Mouse (Mus musculus) kidney, postnatal 0 days (tissue): ENCODE data around the gene Ano9. TPM values are rescaled to one million over a fixed set of nuclear protein-coding genes. Genes with fewer than 3 reads are reported as not detected.

Experiments used
- ATAC-seq: fragments of 200-750 bp; cut with Nextera tagmentation; replicated peaks from 2 replicates; pipeline ENCODE4 v1.8.0; 2017; ENCODE audit warnings: low read depth, moderate number of reproducible peaks, moderate TSS enrichment, moderate library complexity; ENCODE audit not compliant: low FRiP score
- DNase-seq: peaks from one replicate; pipeline ENCODE4 v3.0.0-alpha.2; 2016; ENCODE audit warnings: low spot score
- H3K27ac ChIP-seq: fragments of 300-500 bp; sonication (generic); 2 replicates; pipeline ENCODE4 v1.5.1; 2014; ENCODE audit warnings: mild to moderate bottlenecking
- H3K27me3 ChIP-seq: fragments of 300-500 bp; sonication (generic); 2 replicates; pipeline ENCODE4 v1.6.1; 2014; ENCODE audit warnings: low read length, mixed read lengths; ENCODE audit not compliant: insufficient read depth
- H3K36me3 ChIP-seq: fragments of 300-500 bp; sonication (generic); 2 replicates; pipeline ENCODE4 v1.6.1; 2014; ENCODE audit warnings: low read length, mixed read lengths; ENCODE audit not compliant: insufficient read depth
- H3K4me1 ChIP-seq: fragments of 300-500 bp; sonication (generic); replicated peaks from 2 replicates; pipeline ENCODE4 v1.6.1; 2014; ENCODE audit warnings: antibody characterized with exemption, low read length, mixed read lengths; ENCODE audit not compliant: insufficient read depth
- H3K4me2 ChIP-seq: fragments of 300-500 bp; sonication (generic); 2 replicates; pipeline ENCODE4 v1.6.1; 2014; ENCODE audit warnings: mild to moderate bottlenecking, low read length, moderate library complexity, mixed read lengths
- H3K4me3 ChIP-seq: fragments of 300-500 bp; sonication (generic); replicated peaks from 2 replicates; pipeline ENCODE4 v1.5.1; 2014; ENCODE audit warnings: low read depth, low read length
- H3K9ac ChIP-seq: fragments of 300-500 bp; sonication (generic); 2 replicates; pipeline ENCODE4 v1.6.1; 2014; ENCODE audit warnings: low read depth, low read length
- H3K9me3 ChIP-seq: fragments of 300-500 bp; sonication (generic); replicated peaks from 2 replicates; pipeline ENCODE4 v1.6.1; 2016; ENCODE audit warnings: low read length, inconsistent platforms, mixed read lengths
- CTCF ChIP-seq: IDR thresholded peaks from 2 replicates; pipeline ENCODE4 v1.5.1; 2016; ENCODE audit warnings: antibody characterized with exemption, low read depth, mild to moderate bottlenecking, moderate library complexity
- WGBS: fragments of 180-500 bp; shearing (Covaris S2); extraction: QIAGEN DNeasy Blood & Tissue Kit; methylation state at CpG from one replicate; pipeline ENCODE4 v1.1.7; 2014; 5-methylcytosine and 5-hydroxymethylcytosine counted together
- polyA plus RNA-seq: library from polyadenylated mRNA; unstranded; fragments of >200 nt; fragmentation: Nextera tagmentation; extraction: Ambion mirVana; gene quantifications from 2 replicates; pipeline ENCODE4 v1.2.1, GENCODE M21; 2015

The Ano9 gene
- polyA plus RNA-seq, 1 experiment from 2014 or later, result 6.9 TPM

DNA sequence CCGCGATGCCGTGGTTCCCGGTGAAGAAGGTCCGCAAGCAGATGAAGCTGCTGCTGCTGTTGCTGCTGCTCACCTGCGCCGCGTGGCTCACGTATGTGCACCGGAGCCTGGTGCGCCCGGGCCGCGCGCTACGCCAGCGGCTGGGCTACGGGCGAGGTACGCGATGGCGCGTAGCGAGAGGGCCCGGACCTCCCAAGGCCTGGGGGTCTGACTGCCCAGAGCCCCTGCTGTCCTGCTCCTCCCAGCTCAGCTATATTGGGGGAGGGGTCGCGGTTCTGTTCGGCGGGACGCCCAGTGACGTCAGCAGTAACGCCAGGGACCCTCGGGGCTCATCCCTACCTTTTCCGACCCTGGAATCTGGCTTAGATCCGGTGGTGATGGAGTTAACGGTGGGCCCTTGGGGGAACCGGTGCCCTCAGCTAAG lies 56.3 kb downstream of the Ano9 start:
- peak overlapping the region; percentile 98 for H3K4me2 ChIP-seq
- no peak for DNase-seq
- ATAC-seq, result peak; percentile 46
- H3K4me1 ChIP-seq, result peaks cover 11% of the 10 kb centered on the region
- no peak for TF ChIP-seq CTCF
- H3K9ac ChIP-seq, result peak overlapping the region; percentile 67
- no peaks in the 10 kb centered on the region; the same call in 1 of the 2 replicates for H3K27me3 ChIP-seq
- WGBS, result 1% methylated on average over 37 of the region's 37 CpGs
- peak overlapping the region; percentile 58 for H3K4me3 ChIP-seq
- H3K27ac ChIP-seq, result no peak overlapping the region
- H3K36me3 ChIP-seq, result no peaks in the 10 kb centered on the region
- H3K9me3 ChIP-seq, result no peaks in the 10 kb centered on the region

DNA sequence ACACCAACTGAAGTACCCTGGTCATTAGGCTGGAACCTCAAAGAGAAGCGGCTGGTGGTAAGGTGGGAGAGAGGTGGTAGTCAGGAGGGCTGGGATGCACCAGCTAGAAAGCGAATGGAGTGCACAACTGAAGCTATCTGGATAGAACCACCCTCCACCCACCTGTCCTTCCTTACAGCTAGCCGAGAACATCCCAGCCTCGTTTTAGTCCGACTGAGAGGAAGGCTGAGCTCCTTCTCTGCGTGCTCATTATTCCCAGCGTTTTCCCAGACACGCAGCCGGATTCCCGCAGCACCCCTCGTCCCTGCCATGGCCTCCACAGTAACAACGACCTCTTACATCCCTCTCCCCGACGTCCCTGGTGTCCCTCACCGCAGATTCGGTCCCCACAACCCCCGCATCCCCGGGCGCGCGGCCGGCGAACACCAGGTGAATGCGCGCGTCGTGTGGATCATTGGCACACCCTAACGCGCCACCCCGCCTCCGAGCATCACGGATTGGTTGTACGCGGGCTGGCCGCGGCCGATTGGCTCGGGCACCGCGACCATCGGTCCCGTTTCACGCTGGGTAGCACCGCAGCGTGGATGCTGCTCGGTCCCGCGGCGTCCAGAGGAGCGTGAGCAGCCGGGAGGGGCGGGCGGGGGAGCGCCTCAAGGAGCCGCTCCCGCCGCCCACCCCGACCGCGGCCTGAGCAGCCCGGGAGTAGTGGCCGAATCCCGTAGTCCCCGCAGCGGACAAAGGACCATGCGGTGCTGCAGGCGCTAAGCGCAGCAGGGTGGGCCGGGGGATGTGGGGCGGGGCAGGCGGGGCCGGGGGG lies 57.0 kb downstream of the Ano9 start, which contains the start of gene B4galnt4:
Gene B4galnt4 (plus strand): TSS at position 679 of the 817 bp plus-strand sequence.
- H3K9me3 ChIP-seq, result no peaks in the 10 kb centered on the region
- H3K27ac ChIP-seq, result no peak within 1 kb of the TSS
- DNase-seq (peak; percentile 78), ATAC-seq (peak; percentile 87)
- no peak for TF ChIP-seq CTCF
- peaks cover 11% of the 10 kb centered on the region for H3K4me1 ChIP-seq
- peak within 1 kb of the TSS; percentile 58 for H3K4me3 ChIP-seq
- H3K27me3 ChIP-seq, result no peaks in the 10 kb centered on the region; the same call in 1 of the 2 replicates
- H3K4me2 ChIP-seq, result peak within 1 kb of the TSS; percentile 98
- H3K9ac ChIP-seq, result peak within 1 kb of the TSS; percentile 67
- under 1% methylated on average over 65 of the region's 72 CpGs for WGBS
- no peaks in the 10 kb centered on the region for H3K36me3 ChIP-seq

DNA sequence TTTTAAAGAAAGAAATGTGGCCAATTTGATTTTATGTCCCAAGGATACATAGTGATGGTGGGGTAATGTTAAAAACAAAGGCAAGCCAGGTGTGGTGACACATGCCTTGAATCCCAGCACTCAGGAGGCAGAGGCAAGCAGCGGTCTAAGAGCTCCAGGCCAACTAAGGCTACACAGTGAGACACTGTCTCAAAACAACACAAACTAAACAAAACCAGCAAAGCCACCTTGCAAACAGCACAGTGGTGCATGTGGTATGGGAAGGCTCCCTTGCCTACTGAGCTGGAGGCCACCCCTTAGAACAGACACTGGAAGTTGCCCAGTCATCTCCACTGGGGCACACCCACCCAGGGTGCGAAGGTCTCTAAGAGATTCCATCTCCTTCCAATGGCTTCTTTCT lies 57.7 kb downstream of the Ano9 start:
- H3K4me3 ChIP-seq, result no peak overlapping the region
- no peak overlapping the region for H3K27ac ChIP-seq
- TF ChIP-seq CTCF, result no peak
- peaks cover 11% of the 10 kb centered on the region for H3K4me1 ChIP-seq
- ATAC-seq, result no peak
- peak overlapping the region; percentile 98; the same call in 1 of the 2 replicates for H3K4me2 ChIP-seq
- no peaks in the 10 kb centered on the region for H3K9me3 ChIP-seq
- 72% methylated on average over 2 of the region's 2 CpGs for WGBS
- H3K36me3 ChIP-seq, result no peaks in the 10 kb centered on the region
- H3K27me3 ChIP-seq, result no peaks in the 10 kb centered on the region; the same call in 1 of the 2 replicates
- no peak for DNase-seq
- H3K9ac ChIP-seq, result no peak overlapping the region

DNA sequence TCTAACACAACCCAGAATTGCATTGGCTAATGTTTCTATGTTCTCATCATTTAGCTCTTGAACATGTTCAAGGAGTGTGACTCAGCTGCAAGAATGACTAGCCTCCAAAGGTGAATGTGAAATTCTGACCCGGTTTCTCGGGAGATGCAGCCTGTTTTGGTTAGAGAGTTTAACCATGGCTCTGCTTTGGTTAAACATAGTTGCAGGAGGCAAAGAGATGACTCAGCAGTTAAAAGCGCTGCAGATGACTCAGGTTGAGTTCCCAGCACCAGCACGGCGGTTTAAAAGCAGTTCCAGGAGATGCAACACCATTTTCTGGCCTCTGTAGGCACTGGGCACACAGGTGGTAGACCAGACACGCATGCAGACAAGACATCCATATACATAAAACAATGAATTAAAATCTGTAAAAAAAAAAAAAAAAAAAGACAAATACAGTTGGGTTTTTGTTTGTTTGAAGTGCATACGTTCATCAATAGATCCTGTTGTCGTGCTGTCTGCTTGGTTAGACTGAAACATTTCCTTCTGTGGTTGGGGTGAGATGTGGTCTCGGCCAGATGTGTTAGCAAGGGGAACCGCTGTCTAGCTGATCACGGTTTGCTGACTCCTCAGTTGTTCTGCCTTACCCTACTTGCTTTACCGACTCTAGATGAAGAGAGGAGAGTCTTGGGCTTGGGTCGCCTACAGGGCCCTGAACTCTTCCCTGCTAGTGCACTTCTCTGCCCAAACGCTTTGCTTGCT lies 58.8 kb downstream of the Ano9 start:
- no peak overlapping the region for H3K9ac ChIP-seq
- H3K4me1 ChIP-seq, result peaks cover 11% of the 10 kb centered on the region
- no peaks in the 10 kb centered on the region; the same call in 1 of the 2 replicates for H3K27me3 ChIP-seq
- H3K4me2 ChIP-seq, result no peak overlapping the region
- no peak overlapping the region for H3K4me3 ChIP-seq
- H3K27ac ChIP-seq, result no peak overlapping the region
- DNase-seq (no peak), ATAC-seq (no peak)
- TF ChIP-seq CTCF, result no peak
- H3K9me3 ChIP-seq, result no peaks in the 10 kb centered on the region
- 89% methylated on average over 14 of the region's 14 CpGs for WGBS
- H3K36me3 ChIP-seq, result no peaks in the 10 kb centered on the region

DNA sequence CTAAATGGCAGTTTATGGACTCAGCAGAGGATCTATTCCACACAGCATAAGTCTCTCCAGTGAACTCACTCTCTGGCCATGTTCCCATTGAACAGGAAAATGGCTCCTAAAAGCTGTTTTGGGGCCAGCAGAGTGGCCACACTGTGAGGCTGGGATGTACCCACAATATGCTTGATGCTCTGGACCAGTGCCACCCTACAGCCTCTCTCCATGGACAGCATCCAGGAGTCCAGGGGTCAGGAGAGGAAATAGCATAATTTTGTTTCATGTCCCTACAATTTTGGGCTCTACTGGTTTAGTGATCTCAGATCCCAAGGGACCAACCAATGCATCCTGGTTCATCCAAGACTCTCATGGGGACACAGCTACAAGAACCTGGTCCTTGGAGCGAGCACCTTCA lies 60.1 kb downstream of the Ano9 start:
- WGBS, result 97% methylated on average over 1 of the region's 1 CpGs
- no peak for TF ChIP-seq CTCF
- Histone ChIP-seq H3K4me3 (no peak overlapping the region), H3K27me3 (no peaks in the 10 kb centered on the region; the same call in 1 of the 2 replicates), H3K9me3 (no peaks in the 10 kb centered on the region), H3K4me2 (no peak overlapping the region), H3K4me1 (peaks cover 11% of the 10 kb centered on the region), H3K27ac (no peak overlapping the region), H3K9ac (no peak overlapping the region), H3K36me3 (no peaks in the 10 kb centered on the region)
- DNase-seq, result no peak
- ATAC-seq, result no peak

DNA sequence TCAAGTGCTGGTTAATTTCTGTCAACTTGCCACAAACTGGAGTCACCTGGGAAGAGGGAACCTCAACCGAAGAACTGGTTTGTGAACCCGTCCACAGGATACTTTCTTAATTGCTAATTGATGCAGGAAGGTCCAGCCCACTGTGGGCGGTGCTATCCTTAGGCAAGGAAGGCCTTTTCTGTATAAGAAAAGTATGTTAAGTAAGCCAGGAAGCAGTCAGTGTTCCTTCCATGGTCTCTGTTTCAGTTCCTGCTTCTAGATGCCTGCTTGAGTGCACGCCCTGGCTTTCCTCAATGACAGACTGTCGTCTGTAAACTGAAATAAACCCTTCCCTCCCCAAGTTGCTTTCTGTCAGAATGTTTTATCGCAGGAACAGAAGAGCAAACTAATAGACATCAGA lies 60.6 kb downstream of the Ano9 start:
- Histone ChIP-seq H3K27ac (no peak overlapping the region), H3K4me2 (no peak overlapping the region), H3K4me3 (no peak overlapping the region), H3K4me1 (peaks cover 11% of the 10 kb centered on the region), H3K9me3 (no peaks in the 10 kb centered on the region), H3K36me3 (no peaks in the 10 kb centered on the region), H3K27me3 (no peaks in the 10 kb centered on the region; the same call in 1 of the 2 replicates), H3K9ac (no peak overlapping the region)
- 85% methylated on average over 6 of the region's 6 CpGs for WGBS
- DNase-seq, result no peak
- no peak for ATAC-seq
- no peak for TF ChIP-seq CTCF
